Mouse (Mus musculus): ENCODE results near the gene Itpkb. TPM values are rescaled to one million over a fixed set of nuclear protein-coding genes. Genes with fewer than 3 reads are reported as not detected.

Itpkb gene
- polyA plus RNA-seq, 1 experiment from 2014 or later = 6.8 TPM

GRCm38 (mm10) chr1:180420496-180421164, 90.3 kb downstream of the Itpkb start:
- H3K9me3 ChIP-seq (replicated peaks; ENCODE audit: low read length) = no peaks in the 10 kb centered on the region
- no peaks in the 10 kb centered on the region; the same call in 1 of the 2 replicates for H3K4me1 ChIP-seq (replicated peaks; ENCODE audit: insufficient read depth, low read length)
- TF ChIP-seq CTCF (IDR thresholded peaks at IDR 0.05; ENCODE audit: low read depth) = no peak
- peaks cover 30% of the 10 kb centered on the region for H3K36me3 ChIP-seq (ENCODE audit: insufficient read depth, low read length)
- ATAC-seq (replicated peaks; ENCODE audit: low FRiP score, low read depth) = peak; percentile 49; the same call in 1 of the 2 replicates
- peak; percentile 66 for DNase-seq (ENCODE audit: low spot score)
- no peak overlapping the region for H3K4me3 ChIP-seq (replicated peaks; ENCODE audit: low read depth, low read length)
- WGBS = 41% methylated on average over 8 of the region's 8 CpGs
- H3K9ac ChIP-seq (ENCODE audit: low read depth, low read length) = no peak overlapping the region
- H3K27me3 ChIP-seq (ENCODE audit: insufficient read depth, low read length) = no peaks in the 10 kb centered on the region
- no peak overlapping the region for H3K27ac ChIP-seq
- H3K4me2 ChIP-seq (ENCODE audit: low read length) = no peak overlapping the region

- no peaks in the 10 kb centered on the region; the same call in 1 of the 2 replicates for H3K4me1 ChIP-seq (replicated peaks; ENCODE audit: insufficient read depth, low read length)
- no peak for TF ChIP-seq CTCF (IDR thresholded peaks at IDR 0.05; ENCODE audit: low read depth)
- H3K9ac ChIP-seq (ENCODE audit: low read depth, low read length) = no peak overlapping the region
- 59% methylated on average over 25 of the region's 25 CpGs for WGBS
- ATAC-seq (replicated peaks; ENCODE audit: low FRiP score, low read depth) = no peak
- H3K36me3 ChIP-seq (ENCODE audit: insufficient read depth, low read length) = peaks cover 27% of the 10 kb centered on the region
- no peaks in the 10 kb centered on the region for H3K9me3 ChIP-seq (replicated peaks; ENCODE audit: low read length)
- H3K4me2 ChIP-seq (ENCODE audit: low read length) = no peak overlapping the region
- H3K4me3 ChIP-seq (replicated peaks; ENCODE audit: low read depth, low read length) = no peak overlapping the region
- DNase-seq (ENCODE audit: low spot score) = no peak
- no peaks in the 10 kb centered on the region for H3K27me3 ChIP-seq (ENCODE audit: insufficient read depth, low read length)
- no peak overlapping the region for H3K27ac ChIP-seq
These were observed 91.1 kb downstream of the Itpkb start for GRCm38 (mm10) chr1:180421165-180421909.

DNA sequence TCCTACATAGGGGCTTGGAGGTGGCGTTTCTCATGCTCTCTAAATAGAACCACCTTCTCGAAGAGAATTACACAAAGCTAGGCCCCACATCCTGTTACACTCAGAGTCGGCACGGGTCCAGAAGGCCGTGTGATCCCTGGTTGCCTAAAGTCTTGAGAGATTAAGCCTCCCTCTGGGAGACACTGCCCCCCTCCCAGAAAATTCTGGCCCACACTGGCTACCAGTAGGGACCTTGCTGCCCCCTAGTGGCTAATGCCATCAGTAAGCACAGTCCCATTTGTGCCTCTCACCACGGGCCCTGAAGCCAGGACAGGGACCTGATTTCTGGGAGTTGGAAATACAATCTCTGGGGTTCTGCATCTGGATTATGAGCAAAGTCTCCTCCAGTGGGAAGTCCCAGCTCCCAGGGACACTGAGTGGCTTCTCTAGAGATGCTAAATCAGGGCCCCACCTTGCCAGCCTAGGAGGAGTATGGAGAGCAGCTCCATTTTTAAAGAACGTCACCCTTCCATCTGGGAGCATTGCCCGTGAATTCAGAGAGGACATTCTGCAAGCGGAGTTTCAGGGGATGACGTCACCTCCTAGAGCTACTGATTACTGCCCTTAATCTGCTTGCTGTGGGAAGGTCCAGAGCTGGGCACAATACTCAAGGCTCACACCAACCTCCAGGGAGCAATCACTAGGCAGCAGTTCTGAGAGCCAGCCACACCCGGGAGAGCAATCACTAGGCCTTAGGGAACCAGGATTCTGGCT, 92.0 kb downstream of the Itpkb start:
- Histone ChIP-seq H3K9ac (ENCODE audit: low read depth, low read length) (no peak overlapping the region), H3K36me3 (ENCODE audit: insufficient read depth, low read length) (peaks cover 23% of the 10 kb centered on the region), H3K4me2 (ENCODE audit: low read length) (no peak overlapping the region), H3K27ac (no peak overlapping the region), H3K4me1 (replicated peaks; ENCODE audit: insufficient read depth, low read length) (no peaks in the 10 kb centered on the region; the same call in 1 of the 2 replicates), H3K9me3 (replicated peaks; ENCODE audit: low read length) (no peaks in the 10 kb centered on the region), H3K27me3 (ENCODE audit: insufficient read depth, low read length) (no peaks in the 10 kb centered on the region), H3K4me3 (replicated peaks; ENCODE audit: low read depth, low read length) (no peak overlapping the region)
- DNase-seq (ENCODE audit: low spot score) = peak; percentile 94
- TF ChIP-seq CTCF (IDR thresholded peaks at IDR 0.05; ENCODE audit: low read depth) = peak; percentile 92
- 35% methylated on average over 11 of the region's 11 CpGs for whole genome bisulfite sequencing
- peak; percentile 23; the same call in 1 of the 2 replicates for ATAC-seq (replicated peaks; ENCODE audit: low FRiP score, low read depth)

GRCm38 (mm10) chr1:180423008-180423639, 92.8 kb downstream of the Itpkb start:
- Histone ChIP-seq H3K27ac (no peak overlapping the region), H3K27me3 (ENCODE audit: insufficient read depth, low read length) (no peaks in the 10 kb centered on the region), H3K4me2 (ENCODE audit: low read length) (no peak overlapping the region), H3K4me3 (replicated peaks; ENCODE audit: low read depth, low read length) (no peak overlapping the region), H3K36me3 (ENCODE audit: insufficient read depth, low read length) (peaks cover 19% of the 10 kb centered on the region), H3K9me3 (replicated peaks; ENCODE audit: low read length) (no peaks in the 10 kb centered on the region), H3K4me1 (replicated peaks; ENCODE audit: insufficient read depth, low read length) (no peaks in the 10 kb centered on the region; the same call in 1 of the 2 replicates), H3K9ac (ENCODE audit: low read depth, low read length) (no peak overlapping the region)
- ATAC-seq (replicated peaks; ENCODE audit: low FRiP score, low read depth) (no peak), DNase-seq (ENCODE audit: low spot score) (no peak)
- TF ChIP-seq CTCF (IDR thresholded peaks at IDR 0.05; ENCODE audit: low read depth) = no peak
- WGBS = 42% methylated on average over 16 of the region's 16 CpGs

DNA sequence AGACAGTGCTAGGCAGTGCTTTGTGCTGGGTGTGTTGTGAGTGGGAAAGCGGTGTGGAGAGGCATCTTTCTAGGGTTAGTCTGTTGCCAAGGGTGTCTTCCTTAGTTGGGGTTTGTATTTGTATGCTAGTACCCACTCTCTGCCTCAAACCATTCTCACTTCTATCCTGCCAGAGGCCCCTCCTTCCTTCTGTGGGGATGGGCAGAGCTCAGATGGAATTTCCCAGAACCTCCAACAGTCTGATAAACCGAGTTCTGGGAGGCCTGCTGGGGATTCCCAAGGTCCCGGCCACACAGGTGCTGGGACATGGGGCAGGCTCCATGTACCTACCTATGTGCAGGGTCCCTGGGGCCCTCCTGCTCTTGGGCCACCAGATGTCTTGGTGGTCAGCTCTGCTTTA, 93.6 kb downstream of the Itpkb start:
- H3K4me1 ChIP-seq (replicated peaks; ENCODE audit: insufficient read depth, low read length) = no peaks in the 10 kb centered on the region; the same call in 1 of the 2 replicates
- H3K4me3 ChIP-seq (replicated peaks; ENCODE audit: low read depth, low read length) = no peak overlapping the region
- no peak for ATAC-seq (replicated peaks; ENCODE audit: low FRiP score, low read depth)
- no peak for DNase-seq (ENCODE audit: low spot score)
- H3K36me3 ChIP-seq (ENCODE audit: insufficient read depth, low read length) = peaks cover 12% of the 10 kb centered on the region; the same call in 1 of the 2 replicates
- no peaks in the 10 kb centered on the region for H3K27me3 ChIP-seq (ENCODE audit: insufficient read depth, low read length)
- H3K9me3 ChIP-seq (replicated peaks; ENCODE audit: low read length) = no peaks in the 10 kb centered on the region
- no peak for TF ChIP-seq CTCF (IDR thresholded peaks at IDR 0.05; ENCODE audit: low read depth)
- no peak overlapping the region for H3K4me2 ChIP-seq (ENCODE audit: low read length)
- 85% methylated on average over 3 of the region's 3 CpGs for WGBS
- no peak overlapping the region for H3K9ac ChIP-seq (ENCODE audit: low read depth, low read length)
- no peak overlapping the region for H3K27ac ChIP-seq

GRCm38 (mm10) chr1:180426405-180426804, 96.1 kb downstream of the Itpkb start:
- 79% methylated on average over 6 of the region's 6 CpGs for WGBS
- H3K4me3 ChIP-seq (replicated peaks; ENCODE audit: low read depth, low read length) = no peak overlapping the region

More at GRCm38 (mm10) chr1:180426405-180426804, 96.1 kb downstream of the Itpkb start:
- DNase-seq (ENCODE audit: low spot score) (no peak), ATAC-seq (replicated peaks; ENCODE audit: low FRiP score, low read depth) (no peak)
- no peak overlapping the region for H3K27ac ChIP-seq
- no peaks in the 10 kb centered on the region for H3K36me3 ChIP-seq (ENCODE audit: insufficient read depth, low read length)
- no peak for TF ChIP-seq CTCF (IDR thresholded peaks at IDR 0.05; ENCODE audit: low read depth)
- no peaks in the 10 kb centered on the region; the same call in 1 of the 2 replicates for H3K4me1 ChIP-seq (replicated peaks; ENCODE audit: insufficient read depth, low read length)
- no peak overlapping the region for H3K9ac ChIP-seq (ENCODE audit: low read depth, low read length)
- no peaks in the 10 kb centered on the region for H3K27me3 ChIP-seq (ENCODE audit: insufficient read depth, low read length)
- no peak overlapping the region for H3K4me2 ChIP-seq (ENCODE audit: low read length)
- H3K9me3 ChIP-seq (replicated peaks; ENCODE audit: low read length) = no peaks in the 10 kb centered on the region

Measured in kidney, postnatal 0 days (tissue).